8 mouse cellular contexts compared by ENCODE assay signal in genomic region chr14:55161098-55161634, GRCm38 (mm10). TPM values are rescaled to one million over a fixed set of nuclear protein-coding genes. Genes with fewer than 3 reads are reported as not detected.
A peak's percentile ranks its signal among the peaks of the same experiment; 100 is the strongest.
DNase-seq lines count a peak whose midpoint lies in the region; ATAC-seq and TF ChIP-seq lines count a peak whose summit lies in the region.

No protein-coding gene starts in this region.

- H3K79me2 ChIP-seq in MEL (ENCODE audit: control insufficient read depth, insufficient read depth, low read length, poor library complexity): no peaks in the 10 kb centered on the region

- peak; percentile 44 for TF ChIP-seq RAD21 in MEL (IDR thresholded peaks at IDR 0.05; ENCODE audit: low read depth, low read length)

- H3K4me3 ChIP-seq in MEL (ENCODE audit: control insufficient read depth in 1 of 2, insufficient read depth in 1 of 2, low read depth in 2 of 2, low read length in 2 of 2): no peak overlapping the region
- H3K4me3 ChIP-seq in hindbrain, embryonic 10.5 days: peak overlapping the region; percentile 39
- H3K4me3 ChIP-seq in lung, embryonic 16.5 days (ENCODE audit: low read length): peak overlapping the region; percentile 21; the same call in 1 of the 2 replicates

- no peak for TF ChIP-seq POLR2A in MEL (IDR thresholded peaks at IDR 0.05; ENCODE audit: control insufficient read depth in 1 of 2, insufficient read depth in 1 of 2, low read depth in 1 of 2, low read length in 2 of 2, poor library complexity in 1 of 2)

- H3K9me3 ChIP-seq in MEL (replicated peaks; ENCODE audit: insufficient read depth, low read length): no peaks in the 10 kb centered on the region
- no peaks in the 10 kb centered on the region for H3K9me3 ChIP-seq in hindbrain, embryonic 10.5 days
- no peaks in the 10 kb centered on the region for H3K9me3 ChIP-seq in lung, embryonic 16.5 days (ENCODE audit: control insufficient read depth, low read length)

- H3K27me3 ChIP-seq in MEL (ENCODE audit: control insufficient read depth in 1 of 2, insufficient read depth in 2 of 2, low read length in 2 of 2): peaks cover 11 to 18% of the 10 kb centered on the region in 2 experiments
- H3K27me3 ChIP-seq in hindbrain, embryonic 10.5 days (ENCODE audit: insufficient read depth, poor library complexity, severe bottlenecking): no peaks in the 10 kb centered on the region
- H3K27me3 ChIP-seq in lung, embryonic 16.5 days (ENCODE audit: control insufficient read depth, insufficient read depth, low read depth, low read length): no peaks in the 10 kb centered on the region

- peak; percentile 95 for ATAC-seq in frontal cortex, adult (ENCODE audit: low TSS enrichment)
- ATAC-seq in lung, embryonic 16.5 days (ENCODE audit: low read depth): peak; percentile 72

- WGBS in hindbrain, embryonic 10.5 days: 33% methylated on average over 14 of the region's 14 CpGs
- WGBS in lung, embryonic 16.5 days: 25% methylated on average over 14 of the region's 14 CpGs

- H3K4me2 ChIP-seq in lung, embryonic 16.5 days (ENCODE audit: low read depth, low read length): peak overlapping the region; percentile 48

- TF ChIP-seq EP300 in MEL (IDR thresholded peaks at IDR 0.05; ENCODE audit: low read depth in 1 of 2, low read length in 2 of 2): no peak

- no peaks in the 10 kb centered on the region for H3K36me3 ChIP-seq in MEL (ENCODE audit: control insufficient read depth in 1 of 2, insufficient read depth in 2 of 2, low read length in 2 of 2)
- no peaks in the 10 kb centered on the region for H3K36me3 ChIP-seq in hindbrain, embryonic 10.5 days
- H3K36me3 ChIP-seq in lung, embryonic 16.5 days (ENCODE audit: control insufficient read depth, insufficient read depth, low read length): no peaks in the 10 kb centered on the region

- peak; percentile 75 for DNase-seq in MEL (ENCODE audit: low read depth, low spot score)
- peak; percentile 86 for DNase-seq in cerebellum, adult 8-10 months
- DNase-seq in hindbrain, embryonic 10.5 days (ENCODE audit: low spot score): peak; percentile 80
- peak; percentile 71 for DNase-seq in layer of hippocampus, adult 9-11 months
- peak; percentile 64 for DNase-seq in ovary, postnatal 14 days (ENCODE audit: low spot score)
- DNase-seq in thymus, postnatal 14 days: peak; percentile 80

- no peaks in the 10 kb centered on the region for H3K4me1 ChIP-seq in MEL (ENCODE audit: control insufficient read depth in 1 of 2, insufficient read depth in 2 of 2, low read length in 2 of 2)
- H3K4me1 ChIP-seq in hindbrain, embryonic 10.5 days (replicated peaks): peaks cover 5% of the 10 kb centered on the region
- 0 out of 2 replicates have a peak, but pooled peaks cover 4% of the 10 kb centered on the region for H3K4me1 ChIP-seq in lung, embryonic 16.5 days (replicated peaks; ENCODE audit: control insufficient read depth, insufficient read depth, low read length)

- no peak overlapping the region for H3K9ac ChIP-seq in MEL (ENCODE audit: control insufficient read depth, low read depth, low read length, poor library complexity, severe bottlenecking)
- peak overlapping the region; percentile 39; the same call in 1 of the 2 replicates for H3K9ac ChIP-seq in lung, embryonic 16.5 days (ENCODE audit: low read length)

- no peak overlapping the region for H3K27ac ChIP-seq in MEL (ENCODE audit: control insufficient read depth, low read depth, low read length)
- no peak overlapping the region for H3K27ac ChIP-seq in hindbrain, embryonic 10.5 days
- H3K27ac ChIP-seq in lung, embryonic 16.5 days (ENCODE audit: low read length): no peak overlapping the region

- TF ChIP-seq CTCF in MEL (IDR thresholded peaks at IDR 0.05 in 2 of 3, conservative IDR thresholded peaks at IDR 0.05 in 1 of 3; ENCODE audit: control insufficient read depth in 1 of 3, insufficient read depth in 1 of 3, low read depth in 2 of 3, low read length in 3 of 3, poor library complexity in 1 of 3, severe bottlenecking in 1 of 3): peak; percentile 72 to 80 (median 80)

TF ChIP-seq in MEL, 35 proteins besides CTCF, POLR2A, EP300 and RAD21:
- TF ChIP-seq ZKSCAN1 (IDR thresholded peaks at IDR 0.05; ENCODE audit: low read depth, low read length): no peak
- TF ChIP-seq MAX (IDR thresholded peaks at IDR 0.05; ENCODE audit: low read length): no peak
- TF ChIP-seq USF1 (IDR thresholded peaks at IDR 0.05; ENCODE audit: low read depth, low read length): no peak
- TF ChIP-seq ZNF384 (IDR thresholded peaks at IDR 0.05; ENCODE audit: low read depth, low read length): no peak
- TF ChIP-seq CHD2 (IDR thresholded peaks at IDR 0.05; ENCODE audit: low read length): no peak
- peak; percentile 78 for TF ChIP-seq SMC3 (IDR thresholded peaks at IDR 0.05; ENCODE audit: low read depth, low read length)
- no peak for TF ChIP-seq TCF12 (IDR thresholded peaks at IDR 0.05; ENCODE audit: low read depth, low read length)
- no peak for TF ChIP-seq HCFC1 (IDR thresholded peaks at IDR 0.05; ENCODE audit: low read depth, low read length)
- no peak for TF ChIP-seq GABPA (IDR thresholded peaks at IDR 0.05; ENCODE audit: low read depth, low read length)
- TF ChIP-seq ZC3H11A (IDR thresholded peaks at IDR 0.05; ENCODE audit: low read depth, low read length): peak; percentile 29; the same call in 1 of the 2 replicates
- no peak for TF ChIP-seq USF2 (IDR thresholded peaks at IDR 0.05; ENCODE audit: borderline replicate concordance in 1 of 2, insufficient read depth in 1 of 2, low read depth in 1 of 2, low read length in 2 of 2)
- TF ChIP-seq GATA1 (IDR thresholded peaks at IDR 0.05; ENCODE audit: low read depth, low read length): no peak
- TF ChIP-seq RCOR1 (IDR thresholded peaks at IDR 0.05; ENCODE audit: low read depth, low read length): no peak
- TF ChIP-seq ETS1 (IDR thresholded peaks at IDR 0.05; ENCODE audit: low read depth, low read length): no peak
- no peak for TF ChIP-seq POLR2AphosphoS5 (IDR thresholded peaks at IDR 0.05; ENCODE audit: borderline replicate concordance, low read depth, low read length)
- no peak for TF ChIP-seq NELFE (IDR thresholded peaks at IDR 0.05; ENCODE audit: low read depth, low read length)
- no peak for TF ChIP-seq TBP (IDR thresholded peaks at IDR 0.05; ENCODE audit: low read depth, low read length)
TF ChIP-seq in MEL: peak in this region for 2.

RNA-seq across cellular contexts. Expression of gene Jph4, which starts 44.4 kb away (rescaled TPM):
- total RNA-seq in MEL (2012; rRNA removed): not detected in 2 replicates
- not detected for polyA plus RNA-seq in MEL (2012; ENCODE audit: insufficient read depth in 1 of 2, insufficient read length in 2 of 2, low read depth in 1 of 2, low replicate concordance in 2 of 2, missing spikeins in 1 of 2)
- polyA plus RNA-seq in hindbrain, embryonic 10.5 days (2016; fragmentation: Nextera tagmentation; extraction: Ambion mirVana): 0.75 and 1.7 TPM in 2 replicates
- polyA plus RNA-seq in lung, embryonic 16.5 days (2015; fragmentation: Nextera tagmentation; extraction: Ambion mirVana): 0.18 and 0.40 TPM in 2 replicates

RNA-seq across cellular contexts. Expression of gene Ap1g2, which starts 54.8 kb away (rescaled TPM):
- total RNA-seq in MEL (2012; rRNA removed): 12.5 and 12.6 TPM in 2 replicates
- polyA plus RNA-seq in MEL (2012; ENCODE audit: insufficient read depth in 1 of 2, insufficient read length in 2 of 2, low read depth in 1 of 2, low replicate concordance in 2 of 2, missing spikeins in 1 of 2): 10 to 100 TPM in 1 of 2 experiments, not detected in 1; 47.9 TPM
- polyA plus RNA-seq in hindbrain, embryonic 10.5 days (2016; fragmentation: Nextera tagmentation; extraction: Ambion mirVana): 14.5 and 16.3 TPM in 2 replicates
- polyA plus RNA-seq in lung, embryonic 16.5 days (2015; fragmentation: Nextera tagmentation; extraction: Ambion mirVana): 19.7 and 23.2 TPM in 2 replicates

Comparison
In these comparisons a context has a peak if more than half of its experiments do, and no peak if none do; other contexts are left out.
1. H3K4me3 ChIP-seq: peak in hindbrain, embryonic 10.5 days (single experiment) and lung, embryonic 16.5 days (single experiment); none in MEL (0 of 2).
2. Peak in every context shown above with its lines, with median percentiles within 50 percentile points of each other: DNase-seq.